Mouse (Mus musculus): ENCODE results near the gene Scn4a.

GRCm38 (mm10) chr11:106310123-106310522, 43.0 kb downstream of the Scn4a start:
- TF ChIP-seq CTCF (IDR thresholded peaks at IDR 0.05; ENCODE audit: low read depth, low read length): no peak
- no peak for TF ChIP-seq GATA1 (IDR thresholded peaks at IDR 0.05; ENCODE audit: borderline replicate concordance, low read length)
- no peak for TF ChIP-seq TAL1 (conservative IDR thresholded peaks at IDR 0.05; ENCODE audit: low read depth, low read length)
